Comparison of ENCODE assay signal across 7 mouse cellular contexts in the genomic region with DNA sequence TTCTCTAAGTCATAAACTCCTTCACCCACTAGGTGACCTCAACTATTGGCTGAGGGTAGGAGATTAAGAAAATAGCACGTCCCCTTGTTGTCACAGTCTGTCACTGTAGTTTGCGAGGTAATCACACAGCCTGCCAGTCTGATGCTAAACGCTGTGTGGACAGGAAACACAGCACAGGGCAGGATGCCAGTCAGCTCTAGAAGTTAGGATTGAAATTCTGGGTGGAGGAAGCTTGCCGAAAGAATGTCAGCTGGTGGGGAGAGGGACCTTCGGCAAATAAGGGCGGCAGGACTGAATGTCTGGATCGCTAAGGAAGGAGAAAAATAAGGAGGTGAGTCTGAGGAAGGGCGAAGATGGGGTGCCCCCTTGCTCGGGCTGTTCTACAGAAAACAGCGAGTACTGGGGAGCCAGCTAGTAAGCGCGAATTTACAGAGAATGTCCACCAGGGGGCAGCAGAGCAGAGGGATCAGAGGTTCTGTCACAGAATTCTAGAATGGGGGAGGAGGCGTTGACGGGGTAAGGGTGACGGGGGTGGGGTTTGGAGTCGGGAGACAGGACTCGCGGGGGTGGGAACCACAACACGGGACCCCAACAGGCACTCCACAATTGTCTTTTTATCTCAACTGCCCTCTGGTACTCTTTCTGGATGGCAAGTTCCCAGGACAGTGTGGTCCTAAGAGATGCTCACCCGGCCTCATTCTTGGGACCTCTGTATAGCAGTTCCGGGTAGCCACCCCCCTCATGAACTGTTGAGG. TPM values are rescaled to one million over a fixed set of nuclear protein-coding genes. Genes with fewer than 3 reads are reported as not detected.
DNase-seq lines count a peak whose midpoint lies in the region; ATAC-seq lines count a peak whose summit lies in the region.

No protein-coding gene starts in this region.

- peak overlapping the region; percentile 45 for H3K4me2 ChIP-seq in intestine, embryonic 14.5 days (ENCODE audit: low read length)
- H3K4me2 ChIP-seq in midbrain, embryonic 15.5 days = peak overlapping the region; percentile 51

- 10% methylated on average over 21 of the region's 21 CpGs for WGBS in intestine, embryonic 14.5 days
- 14% methylated on average over 21 of the region's 21 CpGs for WGBS in limb, embryonic 10.5 days
- 15% methylated on average over 21 of the region's 21 CpGs for WGBS in midbrain, embryonic 15.5 days

- H3K4me1 ChIP-seq in intestine, embryonic 14.5 days (replicated peaks; ENCODE audit: control insufficient read depth, insufficient read depth, low read length) = peaks cover 5% of the 10 kb centered on the region; the same call in 1 of the 2 replicates
- peaks cover 16% of the 10 kb centered on the region for H3K4me1 ChIP-seq in limb, embryonic 10.5 days
- peaks cover 9% of the 10 kb centered on the region; the same call in 1 of the 2 replicates for H3K4me1 ChIP-seq in midbrain, embryonic 15.5 days

- no peaks in the 10 kb centered on the region for H3K36me3 ChIP-seq in intestine, embryonic 14.5 days (ENCODE audit: control insufficient read depth, insufficient read depth, low read length)
- H3K36me3 ChIP-seq in limb, embryonic 10.5 days = no peaks in the 10 kb centered on the region
- no peaks in the 10 kb centered on the region for H3K36me3 ChIP-seq in midbrain, embryonic 15.5 days (replicated peaks)

- H3K4me3 ChIP-seq in intestine, embryonic 14.5 days (ENCODE audit: low read depth, low read length) = 0 out of 2 replicates have a peak overlapping the region, but pooled peaks have one; percentile 4
- H3K4me3 ChIP-seq in limb, embryonic 10.5 days = peak overlapping the region; percentile 31
- peak overlapping the region; percentile 21 for H3K4me3 ChIP-seq in midbrain, embryonic 15.5 days

- peak; percentile 57 to 91 for DNase-seq in adrenal gland, adult (ENCODE audit: inconsistent age in 2 of 2, low spot score in 1 of 2)
- peak; percentile 88 for DNase-seq in embryo, embryonic 10 days (ENCODE audit: low spot score)
- DNase-seq in gastrocnemius, postnatal 25 days = peak; percentile 43
- DNase-seq in intestine, embryonic 14.5 days (ENCODE audit: low spot score) = peak; percentile 90
- DNase-seq in limb, embryonic 10.5 days (ENCODE audit: low spot score) = peak; percentile 90
- DNase-seq in spleen, adult 18-20 months = peak; percentile 61 to 83

- H3K27ac ChIP-seq in intestine, embryonic 14.5 days (ENCODE audit: low read depth) = no peak overlapping the region
- no peak overlapping the region for H3K27ac ChIP-seq in limb, embryonic 10.5 days
- H3K27ac ChIP-seq in midbrain, embryonic 15.5 days = no peak overlapping the region

- 0 out of 2 replicates have a peak, but pooled peaks cover 8% of the 10 kb centered on the region for H3K27me3 ChIP-seq in intestine, embryonic 14.5 days (replicated peaks; ENCODE audit: control insufficient read depth, insufficient read depth, low read length)
- H3K27me3 ChIP-seq in limb, embryonic 10.5 days (ENCODE audit: low read depth, poor library complexity, severe bottlenecking) = peaks cover 28% of the 10 kb centered on the region
- H3K27me3 ChIP-seq in midbrain, embryonic 15.5 days (replicated peaks) = peaks cover 8% of the 10 kb centered on the region

- H3K9me3 ChIP-seq in intestine, embryonic 14.5 days (ENCODE audit: control insufficient read depth, low read length) = no peaks in the 10 kb centered on the region
- no peaks in the 10 kb centered on the region for H3K9me3 ChIP-seq in limb, embryonic 10.5 days (replicated peaks)
- no peaks in the 10 kb centered on the region for H3K9me3 ChIP-seq in midbrain, embryonic 15.5 days

- no peak overlapping the region for H3K9ac ChIP-seq in intestine, embryonic 14.5 days (ENCODE audit: low read length)
- H3K9ac ChIP-seq in midbrain, embryonic 15.5 days = no peak overlapping the region

- ATAC-seq in intestine, embryonic 14.5 days (replicated peaks; ENCODE audit: low FRiP score, low TSS enrichment, low read depth) = peak; percentile 37; the same call in 1 of the 2 replicates
- peak; percentile 54; the same call in 1 of the 2 replicates for ATAC-seq in midbrain, embryonic 15.5 days (replicated peaks)

RNA-seq across cellular contexts. Expression of gene Adgrd1, which starts 33.3 kb away (rescaled TPM):
- total RNA-seq in gastrocnemius, postnatal 25 days (2021) = 1 to 10 TPM; 4.9 to 6.6 TPM
- 0.62 and 1.1 TPM in 2 replicates for polyA plus RNA-seq in intestine, embryonic 14.5 days (2014; fragmentation: Nextera tagmentation; extraction: Ambion mirVana)
- 0.06 TPM in 1 of 2 replicates, not detected in the other for polyA plus RNA-seq in limb, embryonic 10.5 days (2016; fragmentation: Nextera tagmentation; extraction: Ambion mirVana)
- 0.18 and 0.26 TPM in 2 replicates for polyA plus RNA-seq in midbrain, embryonic 15.5 days (2015; fragmentation: Nextera tagmentation; extraction: Ambion mirVana)

RNA-seq across cellular contexts. Expression of gene Ran, which starts 43.3 kb away (rescaled TPM):
- total RNA-seq in gastrocnemius, postnatal 25 days (2021) = 10 to 100 TPM; 64.7 to 81.1 TPM
- 598 and 658 TPM in 2 replicates for polyA plus RNA-seq in intestine, embryonic 14.5 days (2014; fragmentation: Nextera tagmentation; extraction: Ambion mirVana)
- 933 and 1,138 TPM in 2 replicates for polyA plus RNA-seq in limb, embryonic 10.5 days (2016; fragmentation: Nextera tagmentation; extraction: Ambion mirVana)
- polyA plus RNA-seq in midbrain, embryonic 15.5 days (2015; fragmentation: Nextera tagmentation; extraction: Ambion mirVana) = 342 and 346 TPM in 2 replicates

RNA-seq across cellular contexts. Expression of gene Stx2, which starts 54.8 kb away (rescaled TPM):
- 1 to 10 TPM; 7.8 to 8.8 TPM for total RNA-seq in gastrocnemius, postnatal 25 days (2021)
- polyA plus RNA-seq in intestine, embryonic 14.5 days (2014; fragmentation: Nextera tagmentation; extraction: Ambion mirVana) = 25.9 and 28.3 TPM in 2 replicates
- polyA plus RNA-seq in limb, embryonic 10.5 days (2016; fragmentation: Nextera tagmentation; extraction: Ambion mirVana) = 17.5 and 26.2 TPM in 2 replicates
- 15.4 and 15.6 TPM in 2 replicates for polyA plus RNA-seq in midbrain, embryonic 15.5 days (2015; fragmentation: Nextera tagmentation; extraction: Ambion mirVana)
